Mouse (Mus musculus): ENCODE measurements around the gene Fkbp2.

The Fkbp2 gene

DNA sequence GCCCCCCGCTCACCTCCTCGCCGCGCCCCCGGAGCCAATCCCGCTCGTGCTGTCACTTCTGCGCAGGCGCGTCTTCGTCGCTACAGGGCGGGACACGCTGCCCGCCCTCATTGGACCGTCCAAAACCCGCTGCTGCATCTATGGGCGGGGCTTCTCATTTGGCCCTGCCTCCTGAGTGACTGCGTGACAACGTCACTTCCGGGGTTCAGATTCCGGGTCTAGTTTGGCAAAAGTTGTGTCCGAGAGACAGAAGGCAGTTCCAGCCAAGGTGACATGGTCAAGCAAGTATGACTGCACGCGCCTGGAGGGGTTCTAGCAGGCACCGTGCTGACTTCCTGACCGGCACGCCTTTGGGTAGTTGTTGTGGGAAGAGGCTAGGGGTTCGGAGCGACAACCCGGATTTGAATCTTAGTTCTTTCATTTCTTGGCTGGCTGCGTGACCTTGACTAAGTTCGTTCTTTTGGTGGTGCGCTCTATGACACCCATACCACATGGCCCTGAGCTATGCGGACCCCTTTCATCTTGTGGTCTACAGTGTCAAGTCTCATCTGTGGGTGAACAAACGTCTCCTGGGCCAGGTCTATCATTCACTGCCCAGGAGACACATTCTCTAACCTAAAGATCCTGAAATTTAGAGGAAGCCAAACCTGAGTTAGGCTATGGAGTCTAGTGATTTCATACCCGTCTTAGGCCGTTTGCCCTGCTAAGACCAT, at the start of gene Fkbp2:
TSS of gene Fkbp2 (minus strand) at position 121 of the 713 bp plus-strand sequence.
- peak; percentile 99 for DNase-seq (ENCODE audit: low read depth, low spot score)

DNA sequence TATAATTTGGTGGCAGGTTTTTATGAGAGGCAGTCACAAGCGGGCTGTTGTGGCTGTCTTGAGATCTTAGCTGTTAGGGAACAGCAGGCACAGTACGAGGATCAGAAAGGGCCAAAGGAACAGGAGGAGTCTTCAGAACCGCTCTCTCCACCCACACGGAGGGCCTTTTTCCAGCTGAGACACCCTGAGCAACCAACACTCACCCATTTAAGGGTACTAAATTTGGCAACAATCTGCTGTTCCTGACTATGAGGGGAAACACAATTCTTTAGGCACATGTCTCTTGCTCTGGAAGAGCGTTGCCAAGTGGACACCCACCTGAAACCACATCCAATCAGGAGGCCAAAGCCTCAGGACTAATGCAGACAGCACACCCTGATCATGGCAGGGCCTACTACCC, 49.2 kb upstream of the Fkbp2 start:
- no peak for DNase-seq (ENCODE audit: low read depth, low spot score)

DNA sequence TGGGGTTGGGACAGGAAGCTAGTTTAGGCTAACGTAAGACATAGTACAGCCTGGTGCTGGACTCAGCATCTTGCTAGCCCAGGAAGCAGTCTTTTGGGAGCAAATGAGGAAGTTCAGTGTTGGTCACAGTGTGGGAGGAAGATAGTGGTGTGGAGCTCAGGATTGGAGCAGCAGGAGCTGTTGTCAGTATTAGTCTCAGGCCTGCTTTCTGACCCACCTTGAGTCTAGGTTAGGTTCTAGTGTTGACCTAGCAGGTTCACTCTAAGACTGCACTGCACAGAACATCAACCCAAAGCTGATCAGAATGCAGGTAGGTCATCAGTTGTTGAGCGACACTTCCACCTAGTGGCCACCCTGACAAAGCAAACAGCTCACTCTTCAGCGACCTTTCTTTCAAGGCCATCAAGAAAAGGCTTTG, 39.9 kb upstream of the Fkbp2 start:
- DNase-seq (ENCODE audit: low read depth, low spot score), result peak; percentile 52

DNA sequence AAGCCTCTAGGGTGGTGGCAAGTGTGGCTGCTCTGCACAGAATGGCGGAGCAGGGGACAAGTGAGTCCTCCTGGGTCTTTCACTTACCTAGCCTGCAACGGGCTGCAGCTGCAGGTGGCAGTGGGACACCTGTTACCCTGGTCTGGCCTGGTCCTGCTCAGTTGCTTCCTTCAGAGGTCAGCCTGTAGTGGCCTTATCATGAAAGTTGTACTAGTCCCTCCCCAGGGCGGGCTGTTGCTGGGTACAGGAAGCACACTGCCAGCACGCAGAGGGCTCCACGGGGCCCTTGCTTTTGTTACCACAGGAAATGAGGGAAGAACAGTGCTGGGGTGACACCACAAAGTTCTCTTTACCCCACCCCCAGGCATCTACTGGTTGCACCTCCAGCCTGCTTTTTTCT, 38.9 kb upstream of the Fkbp2 start, which contains the start of gene Fermt3:
TSS of gene Fermt3 (minus strand) at position 279 of the 400 bp plus-strand sequence.
- no peak for DNase-seq (ENCODE audit: low read depth, low spot score)

DNA sequence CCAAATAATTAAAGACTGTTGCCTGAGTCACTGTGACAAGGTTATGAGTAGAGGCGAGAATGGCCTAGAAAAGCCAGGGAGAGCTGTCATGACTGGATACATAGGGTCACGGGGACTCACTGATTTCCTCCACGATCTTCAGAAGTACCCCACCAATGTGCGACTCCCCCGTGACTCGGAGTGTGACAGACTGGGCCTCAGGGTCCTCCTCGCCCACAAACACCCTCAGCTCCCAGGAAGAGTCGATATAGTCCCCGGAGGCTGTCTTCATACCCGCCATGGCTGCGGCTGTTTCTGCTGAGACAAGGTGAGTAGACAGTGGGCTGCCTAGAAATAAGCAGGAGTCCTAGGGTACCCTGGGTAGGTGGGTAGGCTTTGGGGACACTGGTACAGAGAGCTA, 38.2 kb upstream of the Fkbp2 start:
- no peak for DNase-seq (ENCODE audit: low read depth, low spot score)

DNA sequence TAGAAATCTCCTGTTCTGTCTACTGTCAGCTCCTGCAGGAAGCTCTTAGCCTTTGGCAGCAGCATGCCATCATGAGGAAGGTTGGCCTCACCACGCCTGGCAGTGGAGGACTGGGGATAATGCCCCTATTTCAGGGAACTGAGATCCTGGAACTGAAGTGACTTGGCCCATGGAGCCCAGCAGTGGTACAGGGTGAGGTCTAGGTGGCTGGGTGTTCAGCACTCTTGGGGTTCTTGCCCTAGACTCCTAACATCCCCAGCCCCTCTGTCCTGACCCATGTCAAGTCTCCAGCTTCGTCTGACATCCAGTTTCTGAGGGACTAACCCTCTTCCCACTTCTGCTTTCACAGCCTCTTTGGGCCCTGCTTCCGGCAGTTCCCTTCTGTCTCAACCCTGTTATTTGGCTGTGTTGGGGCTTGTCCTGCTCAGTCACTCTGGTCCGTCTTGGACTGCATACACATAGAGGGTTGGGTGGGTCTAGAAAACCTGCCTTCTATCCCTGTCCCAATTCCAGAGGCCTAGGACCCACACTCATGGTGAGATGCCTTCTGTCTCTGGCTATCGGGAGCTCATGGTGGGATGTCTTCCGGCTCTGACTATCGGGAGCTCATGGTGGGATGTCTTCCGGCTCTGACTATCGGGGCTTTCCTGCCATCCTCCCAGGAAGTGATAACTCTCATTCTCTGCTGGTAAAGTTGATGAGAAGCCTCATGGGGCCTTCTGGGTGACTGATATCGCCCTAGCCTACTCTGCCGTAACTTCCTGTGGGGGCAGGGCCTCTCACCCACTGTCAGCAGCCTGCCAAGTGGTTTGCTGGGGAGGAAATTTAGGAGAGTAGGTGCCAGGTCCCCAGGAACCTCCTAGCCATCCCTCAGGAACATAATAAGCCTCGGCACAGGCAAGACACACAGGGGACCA, 37.5 kb upstream of the Fkbp2 start:
- no peak for DNase-seq (ENCODE audit: low read depth, low spot score)

DNA sequence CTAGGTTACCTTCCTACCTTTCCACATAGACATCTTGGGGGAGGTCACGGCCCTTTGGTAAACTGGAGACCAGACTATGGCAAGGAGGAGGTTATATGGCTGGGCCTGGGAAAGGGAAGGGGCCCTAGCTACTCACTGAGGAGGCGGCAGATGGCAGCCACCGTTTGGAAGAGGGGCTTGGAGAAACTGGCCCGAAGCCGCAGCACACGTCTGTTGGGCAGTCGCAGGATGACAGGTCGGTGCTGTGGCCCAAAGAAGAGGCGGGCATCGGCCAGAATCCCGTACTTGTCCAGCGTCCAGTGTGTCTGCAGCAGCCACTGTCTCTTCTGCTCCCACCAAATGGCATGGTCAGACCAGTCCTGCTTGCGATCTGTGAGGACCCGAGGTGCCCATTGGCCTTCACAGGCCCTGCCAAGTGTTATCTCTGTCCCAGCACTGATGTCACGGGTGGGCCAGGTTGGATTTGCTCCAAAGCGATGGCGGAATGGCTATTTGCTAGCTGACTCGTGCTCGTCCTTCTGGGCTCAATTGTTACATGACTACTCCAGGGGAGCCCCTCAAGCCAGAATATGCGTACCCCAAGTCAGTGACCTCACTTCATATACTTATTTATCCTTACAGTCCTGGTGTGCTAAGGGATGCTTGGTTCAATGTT, 34.3 kb upstream of the Fkbp2 start:
- DNase-seq (ENCODE audit: low read depth, low spot score), result no peak

DNA sequence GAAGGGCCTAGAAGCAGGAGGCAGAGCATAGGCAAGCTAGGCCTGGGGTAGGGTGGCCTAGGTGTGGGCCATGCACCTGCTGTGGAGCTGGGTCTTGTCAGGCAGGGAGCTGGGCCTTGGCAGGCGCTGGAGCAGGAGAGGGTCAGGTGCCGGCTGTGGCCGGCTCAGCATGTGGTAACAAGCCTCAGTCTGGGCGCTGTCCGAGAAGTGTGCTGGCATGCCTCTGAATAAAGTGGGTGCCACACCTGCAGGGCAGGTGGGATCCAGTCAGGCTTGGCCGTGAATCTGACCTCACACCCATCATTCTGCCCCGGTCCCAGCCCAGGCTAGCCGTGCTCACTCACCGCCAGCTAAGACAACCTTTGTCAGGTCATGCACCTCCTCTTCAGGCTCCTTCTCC, 33.7 kb upstream of the Fkbp2 start:
- DNase-seq (ENCODE audit: low read depth, low spot score), result no peak

DNA sequence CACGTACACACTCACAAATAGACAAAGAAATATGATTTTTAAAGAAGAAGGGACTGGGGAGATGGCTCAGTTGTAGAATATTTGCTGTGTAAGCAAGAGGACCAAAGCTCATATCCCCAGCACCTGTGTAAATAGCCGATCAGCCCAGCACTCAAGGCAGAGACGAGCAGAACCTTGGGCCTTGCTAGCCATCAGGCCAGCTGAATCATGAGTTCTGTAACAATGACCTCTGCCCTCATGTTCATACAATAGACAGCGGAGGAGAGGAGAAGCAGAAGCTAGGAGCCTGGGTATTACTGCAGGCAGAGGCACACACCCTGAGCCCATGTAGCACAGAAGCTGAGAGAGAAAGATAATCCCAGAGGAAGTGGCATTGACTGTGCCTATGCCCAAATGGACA, 32.1 kb upstream of the Fkbp2 start:
- no peak for DNase-seq (ENCODE audit: low read depth, low spot score)

DNA sequence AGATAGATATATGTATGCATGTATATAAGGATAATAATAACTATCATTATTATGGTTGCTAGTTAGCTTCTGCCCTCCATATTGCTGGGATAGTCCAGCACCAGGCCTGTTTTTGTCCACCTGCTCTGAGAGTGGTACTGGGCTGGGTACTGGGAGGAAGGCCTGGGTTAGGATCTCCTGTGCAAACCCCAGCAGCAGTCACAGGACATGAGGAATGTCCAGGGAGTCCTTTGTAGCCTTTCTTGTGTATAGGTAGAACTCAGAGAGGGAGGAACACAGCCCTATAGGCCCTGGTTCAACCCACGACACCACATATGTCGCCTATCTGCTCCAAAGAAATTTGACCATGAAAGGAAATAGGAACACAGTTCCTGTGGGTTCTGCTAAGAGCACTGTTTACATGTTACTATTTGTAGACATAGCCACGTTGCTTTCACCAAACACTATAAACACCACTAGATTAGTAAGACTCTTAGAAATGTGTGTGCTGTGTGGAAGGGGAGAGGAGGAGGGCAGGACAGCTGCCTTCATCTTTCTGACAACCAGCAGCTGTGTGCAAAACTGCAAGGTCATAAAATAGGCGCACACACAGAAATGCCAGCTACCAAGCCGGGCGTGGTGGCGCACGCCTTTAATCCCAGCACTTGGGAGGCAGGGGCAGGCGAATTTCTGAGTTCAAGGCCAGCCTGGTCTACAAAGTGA, 26.7 kb upstream of the Fkbp2 start:
- DNase-seq (ENCODE audit: low read depth, low spot score), result no peak

DNA sequence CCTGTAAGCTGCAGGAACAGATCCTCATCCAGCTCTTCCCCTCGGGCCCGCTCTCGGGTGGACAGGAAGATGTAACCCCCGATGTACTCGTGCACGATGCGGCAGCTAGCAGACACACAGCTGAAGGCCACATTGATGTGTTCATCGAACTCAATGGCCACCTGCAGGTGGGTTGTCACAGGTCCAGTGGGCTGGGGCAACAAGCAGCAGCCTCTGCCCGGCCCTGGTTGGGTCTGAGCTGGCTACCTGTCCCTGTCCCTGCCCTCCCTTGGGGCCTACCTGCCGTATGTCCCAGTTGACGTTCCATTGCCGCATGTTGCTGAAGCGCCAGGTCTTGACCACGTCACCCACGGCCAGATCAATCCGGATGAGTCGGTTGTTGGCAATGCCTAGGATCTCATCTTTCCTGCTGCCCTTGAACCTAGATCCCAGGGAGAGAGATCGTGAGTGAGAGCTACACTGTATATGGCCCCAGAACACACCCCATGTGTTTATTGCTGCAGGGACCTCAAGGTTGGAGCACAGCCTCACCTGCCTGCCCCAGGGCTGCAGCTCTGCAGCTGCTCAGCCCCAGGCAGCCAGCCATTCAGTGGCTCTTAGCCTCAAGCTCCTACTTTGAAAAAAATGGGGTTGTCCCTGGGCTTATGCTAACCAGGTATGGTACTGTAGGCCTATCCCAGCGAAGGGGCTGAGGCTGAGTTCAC, 19.2 kb upstream of the Fkbp2 start:
- no peak for DNase-seq (ENCODE audit: low read depth, low spot score)

DNA sequence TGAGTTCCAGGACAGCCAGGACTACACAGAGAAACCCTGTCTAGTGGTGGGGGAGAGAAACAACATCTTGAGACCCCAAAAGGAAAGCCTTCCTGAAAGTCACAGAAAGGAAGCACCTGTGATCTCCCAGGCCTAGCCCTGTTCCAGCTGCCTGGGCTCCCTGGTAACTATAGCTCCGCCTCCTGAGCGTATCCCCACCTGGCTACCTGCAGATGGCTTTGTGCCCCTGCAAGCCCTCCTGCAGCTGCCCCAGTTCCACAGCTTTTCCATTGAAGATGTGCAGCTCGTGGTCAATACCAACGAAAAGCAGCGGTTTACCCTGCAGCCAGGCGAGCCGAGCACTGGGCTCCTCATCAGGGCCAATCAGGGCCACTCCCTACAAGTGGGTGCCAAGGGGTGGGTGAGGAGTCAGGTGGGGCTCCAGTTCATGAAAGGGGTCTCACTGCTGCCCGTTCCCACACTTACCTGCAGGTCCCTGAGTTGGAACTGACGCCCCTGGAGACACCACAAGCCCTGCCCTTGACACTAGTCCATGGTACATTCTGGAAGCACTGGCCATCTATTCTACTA, 17.5 kb upstream of the Fkbp2 start:
- DNase-seq (ENCODE audit: low read depth, low spot score), result no peak

DNA sequence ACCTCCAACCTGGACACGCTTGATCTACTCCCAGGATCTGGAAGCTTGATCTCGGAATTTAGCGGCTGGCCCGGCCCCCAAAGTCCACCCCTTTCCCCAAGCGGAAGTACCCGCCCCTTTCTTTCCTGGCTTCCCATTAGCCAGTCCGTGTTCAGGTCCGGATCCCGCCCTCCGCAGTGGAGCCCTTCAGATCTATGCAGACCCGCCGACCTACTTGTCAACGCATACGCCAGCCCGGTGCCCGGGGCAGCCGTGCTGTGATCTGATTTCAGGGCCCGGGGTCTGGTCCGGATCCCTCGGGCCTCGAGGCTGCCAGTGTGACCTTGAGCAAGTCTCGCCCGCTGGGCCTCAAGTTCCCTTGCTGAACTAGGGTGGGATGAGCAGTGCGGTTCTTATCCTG, 15.7 kb upstream of the Fkbp2 start, which contains the start of the genes Nudt22 and Trpt1:
TSS of gene Nudt22 (minus strand) at position 112 of the 400 bp plus-strand sequence.
TSS of gene Trpt1 (plus strand) at position 126 of the 400 bp plus-strand sequence.
- DNase-seq (ENCODE audit: low read depth, low spot score), result peak; percentile 85

DNA sequence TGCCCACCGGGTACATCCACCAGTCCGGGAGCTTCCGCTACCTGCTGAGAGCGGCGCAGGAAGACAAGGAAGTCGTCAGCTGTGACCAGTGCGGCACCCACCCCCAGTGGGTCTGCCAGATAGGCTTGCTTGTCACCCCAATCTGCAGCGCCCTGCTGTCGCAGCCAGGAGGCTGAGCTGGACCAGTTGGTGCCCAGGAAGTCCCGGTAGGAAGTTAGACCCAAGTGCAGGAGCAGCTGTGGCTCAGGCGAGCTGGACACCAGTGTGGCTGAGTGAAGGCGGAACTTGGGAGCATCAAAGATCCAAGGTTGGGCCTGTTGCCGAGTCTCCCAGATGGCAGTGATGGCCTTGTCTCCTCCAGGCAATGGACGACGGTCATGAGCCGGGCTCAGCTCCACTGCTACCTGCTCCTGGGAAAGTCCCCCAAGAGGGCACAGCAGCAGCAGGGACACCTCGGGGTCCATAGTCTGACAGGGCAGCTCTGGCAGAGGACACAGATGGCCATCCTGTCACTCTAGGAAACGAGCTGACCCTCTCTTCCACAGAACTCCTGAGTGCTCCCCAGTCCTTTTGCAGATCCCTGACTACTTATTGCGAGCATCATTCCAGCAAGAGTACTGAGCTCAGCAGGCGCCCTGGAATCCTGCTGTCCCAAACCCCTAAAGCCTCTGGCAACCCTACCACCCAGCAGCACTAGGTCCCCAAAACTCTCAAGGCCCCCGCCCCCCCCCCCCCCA, 15.1 kb upstream of the Fkbp2 start:
- DNase-seq (ENCODE audit: low read depth, low spot score), result no peak

DNA sequence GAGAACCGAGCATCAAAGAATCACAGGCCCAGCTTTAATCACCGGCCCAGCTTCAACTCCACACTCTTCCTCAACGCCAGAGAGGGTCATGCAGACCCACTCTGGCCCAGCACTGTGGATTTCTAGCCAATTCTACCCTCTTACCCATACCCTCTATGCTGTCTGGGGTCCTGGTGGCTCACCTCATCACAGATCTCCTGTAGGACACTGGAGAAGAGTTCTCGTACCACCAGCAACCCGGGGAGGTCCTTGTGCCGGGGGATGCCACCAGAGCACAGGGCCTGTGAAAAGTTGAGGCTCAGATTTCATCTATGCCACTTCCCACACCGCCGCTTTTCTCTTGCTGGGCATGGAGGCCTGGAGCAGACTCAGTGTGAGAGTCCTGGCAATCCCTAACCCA, 14.2 kb upstream of the Fkbp2 start:
- DNase-seq (ENCODE audit: low read depth, low spot score), result no peak

DNA sequence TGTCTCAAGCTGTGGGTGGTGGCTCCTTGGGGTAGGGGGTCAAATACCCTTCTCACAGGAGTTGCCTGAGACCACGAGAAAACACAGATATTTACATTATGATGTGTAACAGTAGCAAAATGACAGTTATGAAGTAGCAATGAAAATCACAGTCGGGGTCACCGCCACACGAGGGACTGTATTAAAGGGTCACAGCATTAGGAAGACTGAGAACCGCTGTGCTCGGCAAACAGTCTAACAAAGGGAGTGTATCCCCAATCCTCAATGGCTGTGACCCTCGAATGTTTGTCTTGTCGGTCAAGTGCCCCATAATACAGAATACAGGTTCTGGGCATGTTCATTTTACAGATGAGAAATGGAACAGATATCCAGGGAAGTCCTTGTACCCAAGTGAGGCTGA, 13.7 kb upstream of the Fkbp2 start:
- no peak for DNase-seq (ENCODE audit: low read depth, low spot score)

DNA sequence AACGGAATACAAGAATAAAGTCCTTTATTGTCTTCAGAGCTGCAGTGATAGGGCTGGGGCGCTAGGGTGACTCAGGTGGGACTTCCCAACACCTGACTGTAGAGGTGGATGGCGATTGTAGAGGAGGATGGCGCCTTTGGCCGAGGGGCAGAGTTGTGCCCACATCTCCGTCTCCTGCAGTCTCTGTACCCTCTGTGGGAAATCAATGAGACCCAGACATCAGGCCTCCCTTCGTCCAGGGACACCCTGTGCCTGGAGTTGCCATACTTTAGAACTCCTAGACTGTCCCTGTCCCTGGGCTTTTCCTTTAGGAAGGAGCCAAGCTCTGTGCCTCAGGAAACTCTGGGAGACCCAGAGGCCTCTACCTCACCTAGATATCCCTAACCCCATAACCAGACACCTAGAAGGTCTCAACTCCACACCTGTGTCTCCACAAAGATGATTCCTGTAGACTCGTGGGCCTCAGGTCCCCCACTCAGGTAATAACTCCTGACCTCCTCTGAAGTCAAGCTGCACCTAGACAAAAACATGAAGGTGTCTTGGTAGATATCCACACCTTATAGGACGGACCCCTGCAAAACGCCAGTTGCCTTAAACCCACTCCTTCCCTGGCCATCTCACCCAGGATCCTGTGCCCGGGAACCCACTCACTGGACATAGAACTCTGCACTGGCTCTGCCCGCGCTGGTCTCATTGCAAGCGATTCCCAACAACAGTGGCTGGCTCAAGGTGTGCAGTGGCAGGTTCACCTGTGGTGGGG, 12.9 kb upstream of the Fkbp2 start:
- no peak for DNase-seq (ENCODE audit: low read depth, low spot score)

DNA sequence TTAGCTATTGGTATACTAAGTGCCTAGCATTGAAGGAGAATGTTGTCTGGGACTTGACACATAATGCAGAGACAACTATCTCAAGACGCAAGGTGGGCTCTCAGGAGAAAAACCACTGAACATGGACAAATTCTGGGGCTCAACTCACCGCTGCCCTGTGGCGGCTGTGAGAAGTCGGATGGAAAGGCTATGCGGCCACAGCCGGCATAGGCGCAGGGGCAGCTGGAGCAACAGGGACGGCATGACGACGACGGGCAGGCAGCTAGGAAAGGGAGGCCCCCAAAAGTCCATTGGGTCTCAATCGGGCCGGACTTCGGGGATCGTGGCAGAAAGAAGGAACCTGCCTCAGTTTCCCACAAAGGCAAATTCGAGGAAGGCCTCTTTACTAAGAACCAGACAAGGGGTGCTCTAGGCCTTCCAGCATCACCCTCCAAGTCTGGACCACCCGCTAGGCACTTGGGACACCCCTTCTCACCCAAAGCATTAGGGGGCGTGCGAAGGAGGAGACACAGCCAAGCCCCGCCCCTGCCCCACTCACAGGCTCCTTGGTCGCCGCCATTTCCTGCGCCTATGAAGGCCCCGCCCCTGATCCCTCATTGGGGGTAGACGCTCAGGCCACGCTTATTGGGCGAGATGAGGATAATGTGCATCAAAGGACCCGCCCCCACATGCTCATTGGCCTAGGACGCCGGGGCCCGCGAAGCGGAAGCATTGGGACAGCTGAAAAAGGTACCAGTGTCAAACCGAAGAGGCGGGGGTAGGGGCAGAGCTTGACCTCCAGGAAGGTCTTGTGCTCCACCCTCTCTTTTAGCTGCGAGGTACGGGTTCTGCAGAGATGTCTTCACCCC, 11.9 kb upstream of the Fkbp2 start, which contains the start of gene Dnajc4:
TSS of gene Dnajc4 (minus strand) at position 562 of the 848 bp plus-strand sequence.
- peak; percentile 96 for DNase-seq (ENCODE audit: low read depth, low spot score)

Measured in forelimb bud, embryonic 11.5 days (tissue).